Mouse (Mus musculus) neural tube, embryonic 12.5 days (tissue): ENCODE measurements around the gene Ddr2. TPM values are rescaled to one million over a fixed set of nuclear protein-coding genes. Genes with fewer than 3 reads are reported as not detected.
A peak's percentile ranks its signal among the peaks of the same experiment; 100 is the strongest.

ENCODE experiments used
- ATAC-seq: fragments of 200-750 bp; cut with Nextera tagmentation; 2 replicates; pipeline ENCODE4 v1.8.0; 2017; ENCODE audit warnings: low read depth, mild to moderate bottlenecking, moderate TSS enrichment, moderate library complexity; ENCODE audit not compliant: low FRiP score
- H3K27ac ChIP-seq: fragments of 300-500 bp; sonication (generic); 2 replicates; pipeline ENCODE4 v1.5.1; 2016
- H3K27me3 ChIP-seq: fragments of 300-500 bp; sonication (generic); replicated peaks from 2 replicates; pipeline ENCODE4 v1.6.1; 2016; ENCODE audit warnings: mild to moderate bottlenecking
- H3K36me3 ChIP-seq: fragments of 300-500 bp; sonication (generic); 2 replicates; pipeline ENCODE4 v1.6.1; 2016; ENCODE audit warnings: mild to moderate bottlenecking
- H3K4me1 ChIP-seq: fragments of 300-500 bp; sonication (generic); 2 replicates; pipeline ENCODE4 v1.6.1; 2016
- H3K4me2 ChIP-seq: fragments of 300-500 bp; sonication (generic); replicated peaks from 2 replicates; pipeline ENCODE4 v1.6.1; 2016; ENCODE audit warnings: mild to moderate bottlenecking
- H3K4me3 ChIP-seq: fragments of 300-500 bp; sonication (generic); 2 replicates; pipeline ENCODE4 v1.5.1; 2016
- H3K9ac ChIP-seq: fragments of 300-500 bp; sonication (generic); 2 replicates; pipeline ENCODE4 v1.6.1; 2016; ENCODE audit warnings: mild to moderate bottlenecking
- H3K9me3 ChIP-seq: fragments of 300-500 bp; sonication (generic); 2 replicates; pipeline ENCODE4 v1.6.1; 2016; ENCODE audit warnings: mild to moderate bottlenecking
- WGBS: fragments of 180-500 bp; shearing (Covaris S2); methylation state at CpG from one replicate; pipeline ENCODE4 v1.1.7; 2016; 5-methylcytosine and 5-hydroxymethylcytosine counted together
- polyA plus RNA-seq: library from polyadenylated mRNA; unstranded; fragments of >200 nt; fragmentation: Nextera tagmentation; extraction: Ambion mirVana; gene quantifications from 2 replicates; pipeline ENCODE4 v1.2.1, GENCODE M21; 2016

Ddr2 gene
- polyA plus RNA-seq, result 25.8 and 27.3 TPM in 2 replicates

DNA sequence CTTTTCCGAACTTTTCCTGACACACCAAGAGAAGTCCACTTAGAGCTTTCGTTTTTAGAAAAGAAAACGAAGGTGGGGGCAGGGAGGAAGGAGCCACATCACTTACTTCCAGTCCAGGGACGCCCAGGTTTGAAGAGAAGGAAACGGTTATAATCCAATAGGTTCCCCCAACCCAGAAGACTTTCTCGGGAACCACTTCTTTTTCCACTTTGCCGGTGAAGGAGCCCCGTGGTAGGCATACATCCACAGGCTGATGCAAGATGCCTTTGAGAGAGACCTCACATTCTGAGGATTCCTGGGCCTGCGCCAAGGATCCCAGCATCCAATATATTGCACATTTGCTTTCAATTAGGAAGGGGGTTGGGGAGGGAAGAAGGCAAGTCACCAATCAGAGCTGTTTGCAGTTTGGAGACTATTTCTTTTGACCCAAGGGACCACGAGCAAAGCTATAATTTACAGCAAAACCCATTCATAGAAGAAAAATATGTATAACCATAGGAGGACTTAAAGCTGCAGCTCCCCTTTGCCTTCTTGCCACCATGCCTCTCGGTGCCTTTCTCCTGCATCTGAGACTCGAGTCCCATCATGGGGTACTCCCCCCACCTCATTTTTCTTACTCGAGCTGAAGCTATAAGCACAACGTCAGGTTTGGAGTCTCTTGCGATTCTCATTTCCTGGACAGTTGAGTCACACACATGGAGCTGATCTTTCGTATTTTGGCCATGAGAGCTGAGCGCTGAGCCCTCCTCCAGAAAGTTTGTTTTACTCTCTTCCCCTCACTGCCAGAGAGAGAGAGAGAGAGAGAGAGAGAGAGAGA, at the start of gene Ddr2:
Gene Ddr2, minus strand, starts transcription at position 247 of the 817 bp plus-strand sequence.
- Histone ChIP-seq H3K9ac (no peak within 1 kb of the TSS), H3K36me3 (no peaks in the 10 kb centered on the region), H3K4me2 (peak within 1 kb of the TSS; percentile 27), H3K4me3 (peak within 1 kb of the TSS; percentile 23; the same call in 1 of the 2 replicates), H3K9me3 (no peaks in the 10 kb centered on the region), H3K4me1 (no peaks in the 10 kb centered on the region), H3K27ac (0 out of 2 replicates have a peak within 1 kb of the TSS, but pooled peaks have one; percentile 12), H3K27me3 (no peaks in the 10 kb centered on the region)
- no peak for ATAC-seq
- 73% methylated on average over 17 of the region's 17 CpGs for WGBS

DNA sequence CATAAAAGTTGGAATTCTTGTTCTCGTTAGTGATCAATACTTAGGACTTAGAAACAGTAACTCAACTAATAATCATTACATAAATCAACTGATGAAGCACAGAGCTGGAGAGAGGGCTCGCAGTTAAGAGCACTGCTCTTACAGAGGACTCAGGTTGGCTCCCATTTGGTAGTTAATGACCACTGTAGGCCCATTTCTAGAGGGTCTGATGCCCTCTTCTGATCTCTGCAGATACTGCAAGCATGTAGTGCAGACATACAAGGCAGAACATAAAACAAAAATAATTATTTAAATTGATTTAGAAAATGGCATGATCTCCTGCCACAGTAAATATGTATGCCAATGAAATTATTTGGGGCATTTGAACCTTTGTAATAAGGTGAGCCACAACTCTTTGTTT, 49.1 kb upstream of the Ddr2 start:
- Histone ChIP-seq H3K27ac (no peak overlapping the region), H3K9ac (no peak overlapping the region), H3K36me3 (peaks cover 27% of the 10 kb centered on the region), H3K4me2 (no peak overlapping the region), H3K9me3 (no peaks in the 10 kb centered on the region), H3K4me3 (no peak overlapping the region), H3K27me3 (no peaks in the 10 kb centered on the region), H3K4me1 (0 out of 2 replicates have a peak, but pooled peaks cover 7% of the 10 kb centered on the region)
- WGBS, result 92% methylated on average over 2 of the region's 2 CpGs
- no peak for ATAC-seq

DNA sequence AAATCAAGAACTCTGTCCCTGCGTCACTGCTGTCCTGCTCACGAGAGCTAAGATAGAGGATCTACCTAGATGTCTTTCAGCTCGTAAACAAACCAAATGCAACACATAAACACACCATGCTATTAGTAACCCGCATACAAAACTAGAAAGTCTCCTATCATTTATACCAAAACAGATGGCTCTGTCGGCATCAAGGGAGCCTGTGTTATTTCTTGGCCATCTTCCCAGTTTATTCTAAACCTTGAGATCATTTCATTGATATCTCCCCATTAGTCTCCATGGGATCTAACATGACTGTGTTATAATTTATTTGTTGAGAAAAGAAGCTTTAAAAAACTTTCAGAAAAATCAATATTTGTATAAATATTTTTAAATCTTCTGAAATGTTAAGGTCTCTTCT, 45.2 kb upstream of the Ddr2 start:
- Histone ChIP-seq H3K4me1 (0 out of 2 replicates have a peak, but pooled peaks cover 7% of the 10 kb centered on the region), H3K9me3 (no peaks in the 10 kb centered on the region), H3K27ac (no peak overlapping the region), H3K36me3 (peaks cover 22% of the 10 kb centered on the region), H3K4me2 (no peak overlapping the region), H3K4me3 (no peak overlapping the region), H3K9ac (no peak overlapping the region), H3K27me3 (no peaks in the 10 kb centered on the region)
- 91% methylated on average over 5 of the region's 5 CpGs for WGBS
- no peak for ATAC-seq

DNA sequence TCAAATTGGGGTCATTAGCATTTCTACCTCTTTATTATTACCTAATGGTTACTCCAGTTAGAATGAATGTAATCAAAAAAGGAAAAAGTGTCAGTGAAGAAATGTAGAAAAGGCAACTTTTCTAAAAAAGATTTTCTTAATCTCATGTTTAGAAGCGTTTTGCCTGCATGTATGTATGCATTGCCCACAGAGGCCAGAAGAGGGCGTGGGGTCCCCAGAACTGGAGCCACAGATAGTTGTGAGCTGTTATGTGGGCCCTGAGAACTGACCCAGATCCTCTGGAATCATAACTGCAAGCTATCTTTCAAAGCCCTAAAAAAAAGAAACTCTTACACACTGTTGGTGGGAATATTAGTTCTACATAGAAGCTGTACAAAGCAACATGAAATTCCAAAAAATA, 44.7 kb upstream of the Ddr2 start:
- WGBS, result 81% methylated on average over 2 of the region's 2 CpGs
- Histone ChIP-seq H3K36me3 (peaks cover 19% of the 10 kb centered on the region), H3K4me2 (no peak overlapping the region), H3K4me1 (0 out of 2 replicates have a peak, but pooled peaks cover 2% of the 10 kb centered on the region), H3K27ac (no peak overlapping the region), H3K9ac (no peak overlapping the region), H3K27me3 (no peaks in the 10 kb centered on the region), H3K4me3 (no peak overlapping the region), H3K9me3 (no peaks in the 10 kb centered on the region)
- ATAC-seq, result no peak

DNA sequence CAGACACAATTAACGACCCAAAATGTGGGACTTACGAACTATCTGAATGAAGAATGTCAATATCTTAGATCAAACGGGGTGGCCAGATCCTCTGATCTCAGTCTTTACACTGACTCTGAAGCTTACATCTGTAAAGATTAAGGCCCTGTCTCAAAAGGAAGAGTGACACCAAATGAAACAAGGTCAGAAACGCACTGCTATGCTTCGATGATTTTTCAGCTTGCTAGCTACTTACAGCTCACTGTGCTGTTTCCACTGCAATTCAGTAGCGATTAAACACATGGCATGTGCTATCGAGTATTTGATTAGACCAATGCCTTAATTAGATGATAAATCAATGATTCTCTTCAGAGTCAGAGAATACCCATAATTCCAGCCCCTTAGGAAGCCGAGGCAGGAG, 43.4 kb upstream of the Ddr2 start:
- 87% methylated on average over 8 of the region's 8 CpGs for WGBS
- no peaks in the 10 kb centered on the region for H3K27me3 ChIP-seq
- peaks cover 21% of the 10 kb centered on the region for H3K36me3 ChIP-seq
- H3K9me3 ChIP-seq, result no peaks in the 10 kb centered on the region
- no peak overlapping the region for H3K27ac ChIP-seq
- H3K4me1 ChIP-seq, result no peaks in the 10 kb centered on the region
- H3K4me2 ChIP-seq, result no peak overlapping the region
- no peak overlapping the region for H3K9ac ChIP-seq
- ATAC-seq, result no peak
- no peak overlapping the region for H3K4me3 ChIP-seq

DNA sequence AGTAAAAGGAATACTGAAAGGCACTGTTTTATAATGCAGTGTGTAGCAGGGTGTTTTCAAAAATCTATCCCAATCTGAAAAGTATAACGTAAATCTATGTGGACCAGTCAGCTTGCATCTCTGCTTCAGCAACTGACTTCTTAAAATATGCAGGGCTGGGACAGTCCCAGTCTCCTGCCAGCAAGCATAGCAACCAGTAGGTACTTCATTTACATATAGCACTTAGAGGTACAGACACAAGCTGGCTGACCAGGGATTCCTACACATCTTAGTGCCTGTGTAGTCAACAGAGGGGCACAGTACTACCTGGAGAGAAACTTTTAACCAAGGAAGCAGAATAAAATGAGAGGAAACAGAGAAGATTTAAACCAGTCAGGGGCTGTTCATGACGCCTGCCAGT, 42.0 kb upstream of the Ddr2 start:
- H3K36me3 ChIP-seq, result peaks cover 21% of the 10 kb centered on the region
- no peaks in the 10 kb centered on the region for H3K4me1 ChIP-seq
- WGBS, result 88% methylated on average over 2 of the region's 2 CpGs
- no peak for ATAC-seq
- no peak overlapping the region for H3K4me3 ChIP-seq
- no peak overlapping the region for H3K27ac ChIP-seq
- no peak overlapping the region for H3K9ac ChIP-seq
- H3K4me2 ChIP-seq, result no peak overlapping the region
- no peaks in the 10 kb centered on the region for H3K27me3 ChIP-seq
- H3K9me3 ChIP-seq, result no peaks in the 10 kb centered on the region

DNA sequence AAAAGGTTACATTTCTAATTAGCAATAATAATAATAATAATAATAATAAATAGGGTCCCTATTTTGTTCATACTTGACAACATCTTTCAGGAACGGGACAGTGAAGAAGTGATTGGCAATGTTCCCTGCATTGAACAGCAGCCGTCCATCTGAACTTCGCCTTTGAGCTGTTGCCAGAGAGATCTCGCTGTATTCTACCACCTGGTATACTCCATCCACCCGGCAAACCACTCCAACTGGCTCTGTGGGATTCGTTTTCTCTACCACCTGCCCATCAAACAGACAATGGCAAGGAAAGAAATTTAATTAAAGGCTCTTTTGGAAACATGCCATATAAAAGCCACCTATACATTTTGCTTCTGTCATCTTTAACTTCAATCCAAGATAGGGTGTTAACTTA, 40.3 kb upstream of the Ddr2 start:
- Histone ChIP-seq H3K27me3 (no peaks in the 10 kb centered on the region), H3K4me3 (no peak overlapping the region), H3K9ac (no peak overlapping the region), H3K9me3 (no peaks in the 10 kb centered on the region), H3K36me3 (peaks cover 16% of the 10 kb centered on the region), H3K4me1 (no peaks in the 10 kb centered on the region), H3K27ac (no peak overlapping the region), H3K4me2 (no peak overlapping the region)
- no peak for ATAC-seq
- WGBS, result 90% methylated on average over 6 of the region's 6 CpGs

DNA sequence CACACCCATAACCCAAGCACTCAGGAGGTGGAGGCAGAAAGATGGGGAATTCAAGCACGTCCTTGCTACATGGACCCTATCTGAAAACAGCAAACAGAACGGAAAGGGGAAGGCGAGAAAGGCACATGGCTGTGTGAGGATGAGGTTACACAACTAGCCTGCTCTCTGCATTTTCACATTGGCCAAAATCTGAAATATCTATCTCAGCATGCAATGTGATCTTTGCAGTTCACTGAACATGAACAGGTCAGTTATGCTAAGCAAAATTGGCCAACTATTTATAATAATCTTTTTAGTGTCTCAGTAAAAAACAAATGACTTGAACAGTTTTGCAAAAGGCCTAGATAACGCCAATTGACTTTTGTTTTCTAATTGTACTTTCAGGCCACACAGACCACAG, 39.2 kb upstream of the Ddr2 start:
- no peak overlapping the region for H3K4me2 ChIP-seq
- no peaks in the 10 kb centered on the region for H3K27me3 ChIP-seq
- no peaks in the 10 kb centered on the region for H3K9me3 ChIP-seq
- H3K36me3 ChIP-seq, result peaks cover 20% of the 10 kb centered on the region
- H3K9ac ChIP-seq, result no peak overlapping the region
- H3K4me1 ChIP-seq, result no peaks in the 10 kb centered on the region
- WGBS, result 89% methylated on average over 4 of the region's 4 CpGs
- no peak overlapping the region for H3K4me3 ChIP-seq
- H3K27ac ChIP-seq, result no peak overlapping the region
- no peak for ATAC-seq

DNA sequence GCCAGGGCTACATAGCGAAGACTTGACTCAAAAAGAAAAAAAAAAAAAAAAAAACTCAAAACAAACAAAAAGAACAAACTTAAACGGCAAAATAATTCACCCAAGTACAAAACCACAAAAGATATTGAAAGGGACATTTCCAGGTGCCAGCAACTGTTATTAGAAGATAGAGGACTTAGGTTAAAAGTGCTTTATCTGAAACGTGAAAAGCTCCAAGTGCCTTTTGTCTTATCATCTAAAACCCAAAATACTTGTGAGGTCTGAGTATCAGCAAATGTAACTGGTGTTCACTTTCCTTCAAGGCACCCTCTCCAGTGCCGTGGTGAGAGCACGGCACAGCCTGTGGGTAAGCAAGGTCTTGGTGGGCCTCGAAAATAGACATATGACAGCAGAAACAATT, 38.0 kb upstream of the Ddr2 start:
- no peak overlapping the region for H3K9ac ChIP-seq
- H3K36me3 ChIP-seq, result peaks cover 23% of the 10 kb centered on the region
- no peak overlapping the region for H3K4me3 ChIP-seq
- no peaks in the 10 kb centered on the region for H3K9me3 ChIP-seq
- no peak overlapping the region for H3K27ac ChIP-seq
- WGBS, result 93% methylated on average over 6 of the region's 6 CpGs
- ATAC-seq, result no peak
- no peaks in the 10 kb centered on the region for H3K4me1 ChIP-seq
- H3K4me2 ChIP-seq, result no peak overlapping the region
- H3K27me3 ChIP-seq, result no peaks in the 10 kb centered on the region

DNA sequence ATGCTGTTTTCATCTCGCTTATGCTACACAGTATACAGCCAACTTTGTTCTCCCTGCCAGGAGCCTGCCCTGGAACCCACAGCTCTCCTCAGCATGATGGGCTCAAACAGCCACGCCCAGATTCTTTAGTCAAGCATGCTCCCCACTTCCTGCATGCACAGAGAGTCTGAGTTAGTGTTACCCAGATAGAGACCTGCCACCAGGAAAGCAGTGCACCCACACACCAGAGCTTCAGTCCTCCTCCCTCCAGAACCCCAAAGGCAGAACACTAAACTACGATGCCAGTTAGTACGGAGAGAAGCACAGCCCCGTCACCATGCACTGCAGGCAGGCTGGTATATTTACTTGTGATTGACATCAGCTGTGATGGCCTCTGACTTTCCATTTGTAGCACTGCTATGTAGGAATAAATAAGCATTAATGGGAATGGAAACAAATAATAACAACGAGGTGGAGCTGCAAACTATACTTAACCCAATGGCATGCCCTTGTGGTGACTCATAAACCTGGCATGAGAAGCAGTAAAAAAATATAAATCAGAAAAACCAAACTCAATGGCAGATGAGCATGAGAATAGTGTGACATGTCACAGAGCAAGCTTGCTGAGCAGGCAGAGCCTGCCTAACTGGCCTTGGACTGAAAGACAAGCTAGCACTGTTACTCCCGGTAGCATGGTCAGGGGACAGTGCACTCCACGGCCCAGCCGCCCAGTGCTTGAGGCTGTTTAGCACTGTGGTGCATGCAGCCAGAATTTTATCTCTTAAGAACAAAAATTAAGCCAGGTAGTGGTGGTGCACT, 37.3 kb upstream of the Ddr2 start:
- ATAC-seq, result no peak
- Histone ChIP-seq H3K4me2 (no peak overlapping the region), H3K36me3 (peaks cover 30% of the 10 kb centered on the region), H3K4me3 (no peak overlapping the region), H3K4me1 (no peaks in the 10 kb centered on the region), H3K27me3 (no peaks in the 10 kb centered on the region), H3K27ac (no peak overlapping the region), H3K9me3 (no peaks in the 10 kb centered on the region), H3K9ac (no peak overlapping the region)
- 91% methylated on average over 9 of the region's 9 CpGs for WGBS

DNA sequence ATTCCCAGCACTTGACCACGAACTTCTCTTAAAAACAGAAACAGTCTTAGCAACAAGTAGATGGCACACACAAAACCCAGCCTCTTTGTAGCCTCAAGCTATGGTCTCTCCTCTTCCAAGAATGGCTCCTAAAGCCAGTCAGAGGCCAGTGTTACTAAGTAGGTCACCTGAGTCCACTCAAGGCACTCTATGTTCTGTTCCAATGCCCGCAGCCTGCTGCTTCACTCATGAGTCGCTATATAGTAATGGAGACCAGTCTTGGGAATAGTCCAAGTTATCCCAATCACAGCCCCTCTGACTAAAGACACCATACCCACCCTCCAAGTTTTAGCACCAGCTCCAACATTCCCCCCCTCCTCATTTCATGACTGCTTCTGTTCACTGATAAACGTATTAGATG, 35.0 kb upstream of the Ddr2 start:
- H3K4me3 ChIP-seq, result no peak overlapping the region
- H3K4me1 ChIP-seq, result no peaks in the 10 kb centered on the region
- H3K9ac ChIP-seq, result no peak overlapping the region
- no peaks in the 10 kb centered on the region for H3K27me3 ChIP-seq
- H3K9me3 ChIP-seq, result no peaks in the 10 kb centered on the region
- no peak overlapping the region for H3K27ac ChIP-seq
- peaks cover 35% of the 10 kb centered on the region for H3K36me3 ChIP-seq
- WGBS, result 92% methylated on average over 4 of the region's 4 CpGs
- no peak for ATAC-seq
- H3K4me2 ChIP-seq, result no peak overlapping the region

DNA sequence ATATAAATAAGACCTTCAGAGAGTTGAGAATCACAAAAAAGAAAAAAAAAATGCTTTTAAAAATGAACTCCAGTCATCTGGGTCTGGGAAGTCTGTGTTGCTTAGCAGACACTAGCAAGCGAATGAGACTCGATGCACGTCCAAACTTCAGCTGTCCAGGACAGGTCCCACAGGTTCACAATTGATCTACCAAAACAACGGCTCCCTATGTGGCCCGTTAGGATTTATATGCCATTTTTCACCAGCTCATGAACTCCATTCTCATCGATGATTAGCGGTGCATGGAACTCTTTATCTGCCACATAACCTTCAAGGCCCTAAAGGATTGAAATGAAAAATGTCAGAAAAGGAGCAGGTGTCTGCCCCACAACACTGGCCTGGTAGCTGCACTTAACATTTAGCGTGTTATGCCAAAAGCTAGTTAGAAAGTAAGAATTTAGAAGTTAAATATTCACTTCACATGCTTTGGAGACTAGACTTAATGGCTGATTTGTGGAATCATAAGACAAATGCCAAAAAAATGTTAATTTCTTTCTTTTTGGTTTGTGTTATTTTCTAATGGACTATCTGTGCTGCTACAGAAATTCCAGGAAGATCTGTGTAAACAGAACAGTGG, 31.8 kb upstream of the Ddr2 start:
- Histone ChIP-seq H3K27me3 (no peaks in the 10 kb centered on the region), H3K9ac (no peak overlapping the region), H3K4me3 (no peak overlapping the region), H3K4me2 (no peak overlapping the region), H3K9me3 (no peaks in the 10 kb centered on the region), H3K27ac (no peak overlapping the region), H3K36me3 (peaks cover 25% of the 10 kb centered on the region), H3K4me1 (no peaks in the 10 kb centered on the region)
- no peak for ATAC-seq
- 86% methylated on average over 8 of the region's 8 CpGs for WGBS
